Mouse (Mus musculus): Measurements from ENCODE around the gene Ccdc40. TPM values are rescaled to one million over a fixed set of nuclear protein-coding genes. Genes with fewer than 3 reads are reported as not detected.

Ccdc40 gene
- 1 to 10 TPM in 1 of 4 experiments, not detected in 3; 1.3 TPM for total RNA-seq (2022)

GRCm38 (mm10) chr11:119228091-119228781 is at the start of gene Ccdc40, which contains the start of gene Tbc1d16:
Ccdc40 (plus strand) TSS chr11:119228572.
Tbc1d16 (minus strand) TSS chr11:119228499.
- DNase-seq (ENCODE audit: low spot score in 2 of 2): peak in 1 of 2 experiments; percentile 40

- no peak for DNase-seq (ENCODE audit: low spot score in 2 of 2)
Measured at GRCm38 (mm10) chr11:119180824-119181582, 47.4 kb upstream of the Ccdc40 start.

- DNase-seq (ENCODE audit: low spot score in 2 of 2): no peak
Measured at GRCm38 (mm10) chr11:119181861-119182395, 46.4 kb upstream of the Ccdc40 start.

GRCm38 (mm10) chr11:119183684-119184310 is 44.6 kb upstream of the Ccdc40 start:
- DNase-seq (ENCODE audit: low spot score in 2 of 2): no peak

- no peak for DNase-seq (ENCODE audit: low spot score in 2 of 2)
Measured at GRCm38 (mm10) chr11:119186381-119186780, 42.0 kb upstream of the Ccdc40 start.

GRCm38 (mm10) chr11:119186989-119187799 is 41.2 kb upstream of the Ccdc40 start:
- DNase-seq (ENCODE audit: low spot score in 2 of 2): peak in 1 of 2 experiments; percentile 25

GRCm38 (mm10) chr11:119187800-119188197 is 40.6 kb upstream of the Ccdc40 start:
- no peak for DNase-seq (ENCODE audit: low spot score in 2 of 2)

GRCm38 (mm10) chr11:119188389-119188788 is 40.0 kb upstream of the Ccdc40 start:
- no peak for DNase-seq (ENCODE audit: low spot score in 2 of 2)

GRCm38 (mm10) chr11:119189319-119189718 is 39.1 kb upstream of the Ccdc40 start:
- no peak for DNase-seq (ENCODE audit: low spot score in 2 of 2)

- peak in 1 of 2 experiments; percentile 32 for DNase-seq (ENCODE audit: low spot score in 2 of 2)
Measured at GRCm38 (mm10) chr11:119190498-119190897, 37.9 kb upstream of the Ccdc40 start.

- DNase-seq (ENCODE audit: low spot score in 2 of 2): no peak
Measured at GRCm38 (mm10) chr11:119191606-119192081, 36.7 kb upstream of the Ccdc40 start.

GRCm38 (mm10) chr11:119192176-119192575 is 36.2 kb upstream of the Ccdc40 start:
- no peak for DNase-seq (ENCODE audit: low spot score in 2 of 2)

- DNase-seq (ENCODE audit: low spot score in 2 of 2): no peak
Measured at GRCm38 (mm10) chr11:119192605-119193004, 35.8 kb upstream of the Ccdc40 start.

GRCm38 (mm10) chr11:119197618-119198563 is 30.5 kb upstream of the Ccdc40 start:
- no peak for DNase-seq (ENCODE audit: low spot score in 2 of 2)

GRCm38 (mm10) chr11:119198564-119199232 is 29.7 kb upstream of the Ccdc40 start:
- DNase-seq (ENCODE audit: low spot score in 2 of 2): no peak

- no peak for DNase-seq (ENCODE audit: low spot score in 2 of 2)
Measured at GRCm38 (mm10) chr11:119199233-119199601, 29.2 kb upstream of the Ccdc40 start.

GRCm38 (mm10) chr11:119203423-119203822 is 24.9 kb upstream of the Ccdc40 start:
- DNase-seq (ENCODE audit: low spot score in 2 of 2): no peak

- DNase-seq (ENCODE audit: low spot score in 2 of 2): no peak
Measured at GRCm38 (mm10) chr11:119205738-119206137, 22.6 kb upstream of the Ccdc40 start.

GRCm38 (mm10) chr11:119206562-119206961 is 21.8 kb upstream of the Ccdc40 start:
- peak; percentile 28 to 38 for DNase-seq (ENCODE audit: low spot score in 2 of 2)
